Mouse (Mus musculus) stomach, embryonic 14.5 days (tissue): ENCODE results near the gene Olfr96. TPM values are rescaled to one million over a fixed set of nuclear protein-coding genes. Genes with fewer than 3 reads are reported as not detected.
A peak's percentile ranks its signal among the peaks of the same experiment; 100 is the strongest.

Experiments used
- ATAC-seq: fragments of 200-750 bp; cut with Nextera tagmentation; 2 replicates; pipeline ENCODE4 v1.8.0; 2017; ENCODE audit warnings: low read depth, moderate TSS enrichment; ENCODE audit not compliant: insufficient number of reproducible peaks, insufficient read depth, low FRiP score
- H3K27ac ChIP-seq: fragments of 300-500 bp; sonication (generic); 2 replicates; pipeline ENCODE4 v1.5.1; 2014; ENCODE audit warnings: mild to moderate bottlenecking, low read length, moderate library complexity, mixed read lengths
- H3K27me3 ChIP-seq: fragments of 300-500 bp; sonication (generic); 2 replicates; pipeline ENCODE4 v1.6.1; 2014; ENCODE audit warnings: low read length, control low read depth, mixed read lengths; ENCODE audit not compliant: control insufficient read depth, insufficient read depth
- H3K36me3 ChIP-seq: fragments of 300-500 bp; sonication (generic); 2 replicates; pipeline ENCODE4 v1.6.1; 2014; ENCODE audit warnings: mild to moderate bottlenecking, control low read depth, low read length, moderate library complexity, mixed read lengths; ENCODE audit not compliant: control insufficient read depth, insufficient read depth
- H3K4me1 ChIP-seq: fragments of 300-500 bp; sonication (generic); 2 replicates; pipeline ENCODE4 v1.6.1; 2014; ENCODE audit warnings: low read length, control low read depth, mixed read lengths; ENCODE audit not compliant: control insufficient read depth, insufficient read depth
- H3K4me2 ChIP-seq: fragments of 300-500 bp; sonication (generic); replicated peaks from 2 replicates; pipeline ENCODE4 v1.6.1; 2014; ENCODE audit warnings: low read depth, low read length, control low read depth
- H3K4me3 ChIP-seq: fragments of 300-500 bp; sonication (generic); 2 replicates; pipeline ENCODE4 v1.5.1; 2014; ENCODE audit warnings: low read depth, low read length, control low read depth
- H3K9ac ChIP-seq: fragments of 300-500 bp; sonication (generic); replicated peaks from 2 replicates; pipeline ENCODE4 v1.6.1; 2014; ENCODE audit warnings: low read depth, mild to moderate bottlenecking, control low read depth, low read length, moderate library complexity, mixed read lengths
- H3K9me3 ChIP-seq: fragments of 300-500 bp; sonication (generic); 2 replicates; pipeline ENCODE4 v1.6.1; 2016; ENCODE audit warnings: low read depth, low read length, control low read depth; ENCODE audit not compliant: control insufficient read depth
- WGBS: fragments of 180-500 bp; shearing (Covaris S2); extraction: QIAGEN DNeasy Blood & Tissue Kit; methylation state at CpG from one replicate; pipeline ENCODE4 v1.1.7; 2014; 5-methylcytosine and 5-hydroxymethylcytosine counted together
- polyA plus RNA-seq: library from polyadenylated mRNA; unstranded; fragments of >200 nt; fragmentation: Nextera tagmentation; extraction: Ambion mirVana; gene quantifications from 2 replicates; pipeline ENCODE4 v1.2.1, GENCODE M21; 2014

The Olfr96 gene
- polyA plus RNA-seq, 1 experiment from 2014 or later = not detected

GRCm38 (mm10) chr17:37246715-37247114 is 26.8 kb downstream of the Olfr96 start:
- Histone ChIP-seq H3K27ac (no peak overlapping the region), H3K4me3 (no peak overlapping the region), H3K9ac (no peak overlapping the region), H3K9me3 (no peaks in the 10 kb centered on the region), H3K36me3 (no peaks in the 10 kb centered on the region), H3K4me2 (no peak overlapping the region), H3K27me3 (no peaks in the 10 kb centered on the region), H3K4me1 (no peaks in the 10 kb centered on the region)
- ATAC-seq = peak; percentile 61; the same call in 1 of the 2 replicates
- 31% methylated on average over 5 of the region's 5 CpGs for WGBS

- Histone ChIP-seq H3K4me3 (no peak overlapping the region), H3K4me2 (no peak overlapping the region), H3K4me1 (no peaks in the 10 kb centered on the region), H3K9me3 (no peaks in the 10 kb centered on the region), H3K9ac (no peak overlapping the region), H3K36me3 (no peaks in the 10 kb centered on the region), H3K27ac (no peak overlapping the region), H3K27me3 (no peaks in the 10 kb centered on the region)
- ATAC-seq = no peak
Observed at GRCm38 (mm10) chr17:37249460-37249859, 29.5 kb downstream of the Olfr96 start.

GRCm38 (mm10) chr17:37250544-37250943 is 30.6 kb downstream of the Olfr96 start:
- H3K36me3 ChIP-seq = no peaks in the 10 kb centered on the region
- H3K9me3 ChIP-seq = no peaks in the 10 kb centered on the region
- no peak overlapping the region for H3K27ac ChIP-seq
- no peak overlapping the region for H3K4me2 ChIP-seq
- H3K27me3 ChIP-seq = no peaks in the 10 kb centered on the region
- no peaks in the 10 kb centered on the region for H3K4me1 ChIP-seq
- no peak for ATAC-seq
- 7% methylated on average over 1 of the region's 1 CpGs for WGBS
- H3K9ac ChIP-seq = no peak overlapping the region
- H3K4me3 ChIP-seq = no peak overlapping the region

- Histone ChIP-seq H3K27ac (no peak within 1 kb of the TSS), H3K9me3 (no peaks in the 10 kb centered on the region), H3K4me3 (no peak within 1 kb of the TSS), H3K4me2 (no peak within 1 kb of the TSS), H3K36me3 (no peaks in the 10 kb centered on the region), H3K9ac (no peak within 1 kb of the TSS), H3K27me3 (no peaks in the 10 kb centered on the region), H3K4me1 (no peaks in the 10 kb centered on the region)
- ATAC-seq = no peak
- 74% methylated on average over 1 of the region's 1 CpGs for WGBS
Observed at GRCm38 (mm10) chr17:37263626-37264025, 43.7 kb downstream of the Olfr96 start, which contains the start of gene Olfr98. Olfr98 (minus strand) TSS chr17:37263749.

- Histone ChIP-seq H3K36me3 (no peaks in the 10 kb centered on the region), H3K27me3 (no peaks in the 10 kb centered on the region), H3K4me1 (no peaks in the 10 kb centered on the region), H3K9me3 (no peaks in the 10 kb centered on the region), H3K4me2 (peak within 1 kb of the TSS; percentile 91), H3K27ac (no peak within 1 kb of the TSS), H3K9ac (no peak within 1 kb of the TSS), H3K4me3 (peak within 1 kb of the TSS; percentile 44)
- ATAC-seq = peak; percentile 95
- 4% methylated on average over 26 of the region's 26 CpGs for WGBS
Observed at GRCm38 (mm10) chr17:37270058-37270701, 50.2 kb downstream of the Olfr96 start, which contains the start of gene H2-M3. H2-M3 (plus strand) TSS chr17:37270220.

- H3K36me3 ChIP-seq = no peaks in the 10 kb centered on the region
- 59% methylated on average over 8 of the region's 8 CpGs for WGBS
- H3K9ac ChIP-seq = no peak overlapping the region
- H3K27ac ChIP-seq = no peak overlapping the region
- no peaks in the 10 kb centered on the region for H3K4me1 ChIP-seq
- H3K4me3 ChIP-seq = peak overlapping the region; percentile 44
- H3K4me2 ChIP-seq = peak overlapping the region; percentile 91
- H3K9me3 ChIP-seq = no peaks in the 10 kb centered on the region
- no peaks in the 10 kb centered on the region for H3K27me3 ChIP-seq
- ATAC-seq = no peak
Observed at GRCm38 (mm10) chr17:37270702-37271092, 50.8 kb downstream of the Olfr96 start.

- no peaks in the 10 kb centered on the region for H3K4me1 ChIP-seq
- no peaks in the 10 kb centered on the region for H3K36me3 ChIP-seq
- 79% methylated on average over 2 of the region's 2 CpGs for WGBS
- H3K4me2 ChIP-seq = no peak overlapping the region
- no peak overlapping the region for H3K27ac ChIP-seq
- no peaks in the 10 kb centered on the region for H3K9me3 ChIP-seq
- H3K27me3 ChIP-seq = no peaks in the 10 kb centered on the region
- H3K9ac ChIP-seq = no peak overlapping the region
- no peak overlapping the region for H3K4me3 ChIP-seq
- no peak for ATAC-seq
Observed at GRCm38 (mm10) chr17:37275626-37276248, 55.8 kb downstream of the Olfr96 start.
